ENCODE assay signal across 12 mouse cellular contexts in the genomic region with DNA sequence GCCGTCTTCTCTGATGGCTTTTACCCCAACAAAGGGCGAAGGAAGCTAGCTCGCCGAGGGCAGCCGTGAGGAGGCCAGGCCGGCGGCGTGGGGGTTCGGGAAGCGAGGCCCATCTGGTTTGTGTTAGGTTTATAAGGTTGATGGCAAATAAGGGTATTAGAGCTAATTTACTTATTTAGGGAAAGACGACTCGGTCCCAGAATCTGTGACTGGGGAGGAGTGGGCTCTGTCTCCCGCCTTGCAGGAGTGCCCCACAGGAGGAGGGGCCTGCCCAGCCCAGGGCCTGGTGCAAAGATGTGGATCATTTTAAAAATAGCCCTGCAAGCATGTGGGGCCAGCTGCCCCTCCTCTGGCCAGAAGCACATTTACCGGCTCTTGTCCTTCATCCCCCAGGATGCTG.
"Had no signal": no experiment of that assay in that cellular context is flagged by ENCODE, and none has a peak within 500 bp of the region (broad histone marks: within the 10 kb centered on the region; RNA-seq: fewer than 3 reads in every experiment).

No protein-coding gene starts in this region.

- H3K27me3 ChIP-seq: stomach, embryonic 15.5 days had no signal

- H3K9me3 ChIP-seq: limb, embryonic 15.5 days; liver, embryonic 12.5 days; stomach, embryonic 15.5 days had no signal

- ATAC-seq: liver, embryonic 12.5 days had no signal

- H3K4me2 ChIP-seq: limb, embryonic 15.5 days; liver, embryonic 12.5 days; lung, embryonic 14.5 days; midbrain, embryonic 11.5 days; stomach, embryonic 15.5 days had no signal

- H3K9ac ChIP-seq: limb, embryonic 15.5 days; liver, embryonic 12.5 days; lung, embryonic 14.5 days; stomach, embryonic 15.5 days had no signal

- DNase-seq: kidney, postnatal 14 days; lung, embryonic 14.5 days; lung, postnatal 10 days; lung, postnatal 4 days; right cerebral cortex, postnatal 14 days; thymus, adult 2 months; thymus, postnatal 25 days had no signal

- H3K4me3 ChIP-seq: left cerebral cortex, adult 2 months; limb, embryonic 15.5 days; liver, embryonic 12.5 days; stomach, embryonic 15.5 days had no signal

- H3K36me3 ChIP-seq: limb, embryonic 15.5 days; liver, embryonic 12.5 days; stomach, embryonic 15.5 days had no signal

- H3K4me1 ChIP-seq: liver, embryonic 12.5 days had no signal

- H3K27ac ChIP-seq: left cerebral cortex, adult 2 months; limb, embryonic 15.5 days; liver, embryonic 12.5 days; stomach, embryonic 15.5 days had no signal
